Mouse (Mus musculus) adrenal gland, adult 8-10 months (tissue): Measurements from ENCODE around the gene Fgf10. TPM values are rescaled to one million over a fixed set of nuclear protein-coding genes. Genes with fewer than 3 reads are reported as not detected.

Experiments used
- DNase-seq: peaks from one replicate; pipeline ENCODE4 v3.0.0; 2022
- total RNA-seq, 4 experiments: library from RNA; stranded (reverse); gene quantifications; 2 replicates each; pipeline ENCODE4 v1.2.4; 2022

Fgf10 gene
- total RNA-seq, result 1 to 10 TPM; 1.0 to 4.4 (median 1.9) TPM

GRCm38 (mm10) chr13:118669491-118669890 is at the start of gene Fgf10:
Gene Fgf10 (plus strand): TSS chr13:118669791.
- no peak for DNase-seq

- no peak for DNase-seq
These were observed 39.7 kb upstream of the Fgf10 start for GRCm38 (mm10) chr13:118629661-118630428.

GRCm38 (mm10) chr13:118631500-118631899 is 38.1 kb upstream of the Fgf10 start:
- no peak for DNase-seq

DNA sequence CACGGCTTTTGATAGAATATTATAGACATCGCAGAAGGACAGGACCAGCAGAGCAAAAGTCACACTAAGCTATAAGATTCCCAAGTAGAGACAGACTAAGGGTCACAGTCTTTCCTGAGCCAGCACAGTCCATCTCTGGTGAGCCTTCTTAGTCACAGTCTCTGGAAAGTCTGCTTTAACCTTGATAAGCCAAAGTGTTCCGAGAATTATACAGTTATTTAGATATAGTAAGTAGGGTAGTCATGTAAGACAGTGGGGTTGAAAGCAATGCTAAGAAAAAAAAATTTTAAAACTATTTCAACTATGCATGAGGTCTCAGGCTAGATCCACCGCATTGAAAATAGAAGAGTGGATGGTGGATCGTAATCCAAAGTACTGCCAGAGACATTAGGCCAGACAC is 33.5 kb upstream of the Fgf10 start:
- DNase-seq, result no peak

- no peak for DNase-seq
These were observed 27.0 kb upstream of the Fgf10 start for GRCm38 (mm10) chr13:118642585-118642984.

DNA sequence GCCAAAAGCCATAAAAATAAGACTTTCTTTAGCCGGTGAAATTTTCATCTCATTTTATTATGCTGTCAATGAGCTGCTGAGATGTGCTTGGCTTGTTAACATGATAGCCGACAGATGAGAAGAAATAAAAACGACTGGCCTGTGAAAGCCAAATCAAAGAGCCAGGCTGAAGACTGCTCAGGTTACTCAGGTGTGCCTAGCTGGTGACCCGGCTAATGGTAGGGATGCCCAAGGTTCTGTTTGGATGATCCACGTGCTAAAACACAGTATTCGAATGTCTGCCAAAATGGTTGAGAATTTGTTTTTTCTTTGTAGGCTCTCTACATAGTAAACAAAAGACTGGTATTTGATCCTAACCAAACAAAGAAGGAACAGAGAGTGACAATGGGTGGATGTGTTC is 26.5 kb upstream of the Fgf10 start:
- no peak for DNase-seq

DNA sequence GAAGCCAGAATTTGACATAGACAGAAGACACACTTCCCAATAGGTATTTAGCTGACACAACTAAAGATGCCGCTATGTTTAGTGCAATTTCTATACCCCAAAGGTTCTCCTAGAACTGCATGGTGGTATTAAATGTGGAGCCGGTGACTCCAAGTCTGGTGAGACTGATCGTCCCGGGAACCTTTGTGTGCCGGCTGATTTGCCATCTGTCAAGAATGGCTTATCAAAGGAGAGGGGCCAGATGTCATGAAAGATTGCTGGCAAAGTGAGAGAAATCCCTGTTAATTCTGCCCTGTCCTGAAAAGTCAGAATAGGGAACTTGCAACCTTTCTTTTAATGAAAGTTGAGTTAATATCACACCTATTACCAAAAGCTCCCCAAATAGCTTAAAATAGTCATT is 12.6 kb upstream of the Fgf10 start:
- no peak for DNase-seq

DNA sequence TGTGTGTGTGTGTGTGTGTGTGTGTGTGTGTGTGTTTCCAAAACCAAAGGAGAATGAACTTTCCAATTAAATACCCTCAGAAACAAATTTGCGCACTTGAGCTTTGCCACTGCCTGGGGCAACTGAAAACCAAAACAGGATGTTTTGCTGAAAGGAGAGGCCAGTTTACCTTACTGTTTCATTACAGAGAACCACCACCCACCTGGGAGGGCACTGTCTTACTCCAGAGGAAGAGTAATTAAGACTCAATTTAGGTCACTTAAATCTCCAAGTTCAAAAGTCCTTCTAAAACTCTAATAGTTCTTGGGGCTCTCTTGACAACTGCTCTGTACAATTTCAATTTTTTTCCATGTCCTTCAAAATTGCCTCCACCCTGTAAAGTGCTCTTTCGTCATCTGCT is 11.6 kb upstream of the Fgf10 start:
- DNase-seq, result no peak

GRCm38 (mm10) chr13:118658608-118659326 is 10.8 kb upstream of the Fgf10 start:
- no peak for DNase-seq

DNA sequence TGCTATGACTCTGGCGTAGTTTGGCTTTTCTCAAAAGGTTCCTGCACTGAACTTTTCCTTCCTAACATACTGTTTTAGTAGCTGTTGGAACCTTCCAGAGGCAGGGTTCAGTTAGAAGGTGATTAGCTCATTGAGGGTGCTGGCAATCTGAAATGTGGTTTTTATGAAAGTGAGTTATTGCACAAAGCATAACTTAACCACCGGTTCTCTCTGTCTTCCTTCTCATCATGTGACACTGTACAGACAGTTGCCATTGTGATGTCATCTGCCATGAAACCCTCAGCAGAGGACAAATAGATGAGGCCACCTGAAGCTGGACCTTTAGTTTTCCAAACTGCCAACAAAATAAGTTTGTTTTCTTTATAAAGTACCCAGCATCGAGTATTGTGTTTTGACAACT is 7.9 kb upstream of the Fgf10 start:
- DNase-seq, result no peak

DNA sequence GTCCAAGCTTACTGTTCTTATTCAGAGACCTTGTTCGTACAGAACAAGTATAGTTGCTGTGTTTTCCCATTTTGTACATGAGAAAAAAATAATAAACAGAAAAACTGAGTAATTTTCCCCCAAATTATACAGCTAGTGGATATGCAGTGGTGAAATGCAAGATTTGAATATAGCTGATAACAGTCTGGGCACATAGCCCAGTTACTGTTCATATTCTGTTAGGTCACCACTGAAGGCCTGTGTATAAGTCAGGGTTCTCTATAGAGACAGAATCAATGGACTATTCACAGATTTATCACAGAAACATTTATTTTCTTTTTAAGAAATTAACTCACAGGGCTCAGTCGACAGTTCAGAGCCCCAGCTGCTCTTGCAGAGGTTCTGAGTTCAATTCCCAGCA is 4.7 kb upstream of the Fgf10 start:
- DNase-seq, result no peak

DNA sequence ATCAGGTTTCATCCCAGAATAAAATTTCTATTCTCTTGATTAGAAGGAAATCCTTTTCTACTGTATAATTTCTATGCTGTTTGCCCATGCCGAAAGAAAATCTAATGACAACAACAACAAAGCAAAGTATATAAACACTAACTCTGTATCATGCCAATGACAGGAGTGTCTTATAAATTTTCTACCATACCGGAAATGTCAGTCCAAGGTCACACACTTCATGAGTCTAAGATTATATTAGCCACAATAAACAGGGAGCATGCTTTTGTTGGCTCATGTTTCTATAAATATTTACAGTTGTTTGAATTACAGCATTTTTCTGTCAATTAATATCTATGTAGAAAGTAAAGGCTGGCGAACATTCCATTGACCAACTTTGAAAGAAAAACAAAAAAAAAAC is 9.6 kb downstream of the Fgf10 start:
- no peak for DNase-seq

DNA sequence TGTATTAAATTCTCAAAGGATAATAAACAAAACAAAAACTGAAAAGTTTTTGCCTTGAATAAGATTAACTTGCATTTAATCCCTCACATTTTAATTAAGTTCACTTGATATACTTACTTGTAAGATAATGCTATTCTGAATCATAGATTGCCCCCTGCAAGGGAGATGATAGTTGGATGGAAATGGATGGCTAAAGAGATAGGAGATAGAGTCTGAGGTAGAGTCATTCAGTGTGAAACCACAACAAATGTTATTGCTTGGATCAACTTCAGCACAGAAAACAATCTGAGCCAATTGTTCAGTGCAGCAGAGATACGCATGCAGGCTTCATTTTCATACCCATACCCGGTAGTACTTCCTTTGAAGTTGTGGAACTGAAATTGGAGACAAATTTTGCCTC is 23.5 kb downstream of the Fgf10 start:
- no peak for DNase-seq

DNA sequence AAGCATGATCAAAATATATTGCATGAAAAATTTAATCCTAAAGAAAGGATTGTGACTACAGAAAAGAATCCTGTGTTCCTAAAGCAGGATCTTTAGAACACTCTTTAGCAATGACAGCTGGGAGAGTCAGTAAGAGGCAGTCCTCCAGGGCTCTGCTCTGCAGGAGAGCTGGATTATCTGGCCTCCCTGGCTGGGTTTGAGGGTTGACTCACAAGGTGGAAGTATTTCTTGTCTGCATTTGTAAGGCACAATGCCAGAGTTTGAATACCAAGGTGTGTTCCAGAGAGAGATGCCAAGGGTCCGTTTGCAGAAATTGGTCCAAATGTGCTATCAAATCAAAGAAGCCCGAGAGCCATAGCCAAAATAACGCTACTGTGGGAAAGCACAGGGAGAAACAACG is 25.5 kb downstream of the Fgf10 start:
- DNase-seq, result no peak

DNA sequence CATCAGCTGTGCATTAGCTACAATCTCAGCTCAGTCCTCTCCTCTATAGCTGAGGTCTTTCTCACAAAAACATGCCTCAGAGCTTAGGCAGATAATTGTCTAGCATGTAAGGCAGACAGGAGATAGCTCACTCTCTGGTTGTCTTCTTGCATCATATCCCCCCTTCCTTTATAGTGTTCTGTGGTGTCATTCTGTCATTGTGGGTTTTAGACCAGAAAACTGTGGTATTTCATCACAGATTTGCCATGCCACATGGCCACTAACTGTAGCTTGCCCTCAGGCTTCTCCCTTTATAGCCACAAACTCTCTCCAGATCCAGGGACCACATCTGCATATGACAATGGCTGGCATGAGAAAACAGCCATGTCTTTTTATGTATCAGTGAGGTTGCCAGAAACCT is 34.1 kb downstream of the Fgf10 start:
- no peak for DNase-seq

DNA sequence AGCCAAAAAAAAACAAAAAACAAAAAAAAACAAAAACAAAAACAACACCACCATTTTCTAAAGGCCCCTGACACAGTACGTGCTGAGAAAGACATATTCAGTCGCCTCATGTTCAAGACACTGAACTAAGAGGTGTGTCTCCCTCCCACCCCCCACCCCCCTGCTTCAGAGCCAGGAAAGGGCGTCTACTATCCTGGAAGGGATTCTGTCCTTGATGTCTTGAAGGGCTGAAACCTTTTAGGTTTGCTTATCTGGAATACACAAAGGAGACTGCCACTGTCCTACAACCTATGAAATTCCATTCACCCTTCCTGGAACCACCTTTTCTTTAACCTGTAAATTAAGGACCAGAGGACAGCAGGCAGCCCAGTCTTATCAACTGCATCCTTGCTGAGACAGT is 36.1 kb downstream of the Fgf10 start:
- no peak for DNase-seq

DNA sequence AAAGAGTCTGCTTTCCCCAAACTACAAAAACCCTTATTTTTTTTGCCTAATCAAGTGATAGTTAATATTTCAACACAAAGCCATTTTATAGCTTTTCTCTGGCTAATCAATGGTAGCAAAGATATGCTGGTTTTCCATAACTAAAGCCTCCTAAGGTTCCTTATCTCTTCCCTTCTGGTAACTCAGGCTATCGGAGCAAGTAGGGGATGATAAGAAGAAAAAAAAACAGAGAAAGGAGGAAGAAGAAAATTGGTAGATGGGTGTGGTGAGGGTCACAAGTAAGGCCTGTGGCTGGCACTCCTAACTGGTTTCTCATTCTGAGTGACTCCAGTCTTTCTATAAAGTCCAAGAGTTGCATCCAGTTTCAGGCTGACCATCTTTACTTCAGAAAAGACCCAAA is 40.3 kb downstream of the Fgf10 start:
- DNase-seq, result no peak

GRCm38 (mm10) chr13:118713626-118714150 is 44.1 kb downstream of the Fgf10 start:
- no peak for DNase-seq

DNA sequence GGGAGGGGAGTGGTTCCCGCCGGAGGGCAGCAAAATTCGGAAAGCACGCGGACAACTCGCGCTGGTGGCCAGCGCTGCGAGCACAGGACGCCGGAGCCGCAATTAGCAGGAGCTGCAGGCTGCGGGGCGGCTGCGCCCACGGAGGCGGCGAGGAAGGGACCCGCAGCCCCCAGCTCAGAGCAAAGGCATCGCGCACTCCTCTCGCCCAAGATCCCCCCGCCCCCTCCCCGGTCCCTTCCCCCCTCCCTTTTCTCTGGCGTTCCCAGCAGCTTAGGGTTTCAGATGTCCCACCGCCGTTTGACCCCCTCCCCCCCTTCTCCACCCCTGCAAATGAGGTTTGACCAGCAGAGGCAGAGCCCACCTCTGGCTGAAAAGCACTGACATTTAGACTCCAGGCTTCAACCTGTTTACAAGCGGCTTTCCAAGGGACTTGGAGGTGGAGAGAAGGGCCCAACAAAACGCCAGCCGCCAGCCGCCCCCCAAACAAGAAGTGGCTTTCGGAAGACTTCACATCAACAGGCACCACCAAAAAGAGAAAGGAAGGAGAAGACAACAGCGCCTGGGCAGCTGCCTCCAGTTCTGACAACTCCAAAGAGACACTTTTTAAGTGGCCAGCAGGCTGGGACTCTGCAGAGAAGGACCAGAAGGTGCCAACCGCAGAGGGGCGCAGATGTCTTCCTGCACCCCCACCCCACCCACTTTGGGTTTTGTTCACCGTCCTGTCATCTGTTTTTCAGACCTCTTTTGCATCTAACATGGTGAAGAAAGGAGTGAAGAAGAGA is 44.9 kb downstream of the Fgf10 start:
- no peak for DNase-seq

DNA sequence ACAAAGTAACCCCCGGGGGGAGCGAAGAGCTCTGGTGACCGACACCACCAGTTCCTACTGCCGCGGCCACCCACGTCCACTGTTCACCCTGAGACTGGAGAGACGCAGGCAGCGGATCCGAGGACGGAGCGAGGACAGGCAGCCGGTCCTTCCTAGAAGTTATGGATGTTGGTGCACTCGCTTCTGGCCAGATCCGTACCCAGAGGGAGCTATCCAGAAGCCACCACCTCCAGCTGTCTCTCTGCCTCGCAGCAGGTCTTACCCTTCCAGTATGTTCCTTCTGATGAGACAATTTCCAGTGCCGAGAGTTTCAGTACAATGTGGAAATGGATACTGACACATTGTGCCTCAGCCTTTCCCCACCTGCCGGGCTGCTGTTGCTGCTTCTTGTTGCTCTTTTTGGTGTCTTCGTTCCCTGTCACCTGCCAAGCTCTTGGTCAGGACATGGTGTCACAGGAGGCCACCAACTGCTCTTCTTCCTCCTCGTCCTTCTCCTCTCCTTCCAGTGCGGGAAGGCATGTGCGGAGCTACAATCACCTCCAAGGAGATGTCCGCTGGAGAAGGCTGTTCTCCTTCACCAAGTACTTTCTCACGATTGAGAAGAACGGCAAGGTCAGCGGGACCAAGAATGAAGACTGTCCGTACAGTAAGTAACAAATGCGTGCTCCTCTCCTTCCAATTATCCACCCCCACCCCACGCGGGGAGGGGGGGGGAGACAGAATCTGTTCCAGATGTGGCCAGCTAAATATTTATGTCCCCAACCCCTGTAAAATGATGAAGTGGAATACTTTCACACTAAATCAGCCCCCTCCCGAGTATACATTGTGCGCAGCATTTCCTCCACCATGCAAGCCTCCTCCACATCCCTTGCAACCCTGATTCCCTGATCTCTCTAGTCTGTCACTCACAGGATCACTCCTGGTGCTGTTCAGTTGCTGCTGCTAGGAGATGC is 45.8 kb downstream of the Fgf10 start:
- DNase-seq, result no peak

DNA sequence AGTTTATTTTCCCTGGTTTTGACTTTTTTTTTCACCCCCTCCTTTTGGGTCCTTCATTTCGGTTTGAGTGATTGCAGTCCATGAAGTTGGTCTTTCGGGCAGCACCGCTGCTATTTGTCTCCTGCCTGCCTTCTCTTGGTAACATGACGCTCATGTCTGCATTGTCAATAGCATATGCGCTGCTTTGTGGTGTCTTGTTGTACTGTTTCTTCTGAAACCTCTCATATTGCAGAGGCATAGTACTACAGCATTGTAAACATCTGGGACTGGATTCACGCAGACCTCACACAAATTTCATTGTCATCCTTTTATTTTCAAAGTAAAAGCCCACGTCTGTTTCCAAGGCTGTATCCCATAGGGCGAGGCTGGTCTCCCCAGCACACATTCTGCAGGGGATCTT is 46.7 kb downstream of the Fgf10 start:
- DNase-seq, result no peak

DNA sequence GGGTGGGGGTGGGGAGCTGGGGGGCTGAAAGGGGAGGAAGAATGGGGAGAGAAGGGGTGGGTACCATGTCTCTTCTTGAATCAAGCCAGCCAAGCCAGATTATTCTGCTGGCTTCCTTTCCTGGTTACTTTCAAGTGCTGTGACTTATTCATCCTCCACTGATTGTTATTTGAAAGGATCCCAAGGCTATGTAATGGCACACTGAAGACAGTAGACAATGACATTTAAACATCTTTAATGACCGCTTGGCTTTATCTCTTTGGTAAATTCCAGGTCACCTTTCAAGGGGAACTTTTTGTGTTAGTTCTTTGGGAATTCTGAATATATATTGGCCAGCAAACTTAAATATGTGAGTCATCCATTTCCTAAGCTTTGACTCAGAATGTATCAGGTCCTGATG is 47.1 kb downstream of the Fgf10 start:
- DNase-seq, result no peak
